Mouse (Mus musculus): ENCODE results near the gene Scgb2b21. TPM values are rescaled to one million over a fixed set of nuclear protein-coding genes. Genes with fewer than 3 reads are reported as not detected.
"Not testable (repeated sequence)": the region's sequence is repeated elsewhere in the genome, so short reads cannot be mapped to it uniquely, and the experiment has no call there.

Scgb2b21 gene
- not detected for total RNA-seq (2022)

- DNase-seq (ENCODE audit: low spot score in 2 of 2): no peak
Measured at GRCm38 (mm10) chr7:33520358-33520757, at the start of gene Scgb2b21. Scgb2b21 (minus strand) TSS chr7:33520458.

GRCm38 (mm10) chr7:33543420-33543819, 23.2 kb upstream of the Scgb2b21 start:
- not testable (repeated sequence) for DNase-seq (ENCODE audit: low spot score in 2 of 2)

Other genes with a start within 250 kb of the Scgb2b21 start
- not detected for gene Scgb2b19, start 240.1 kb downstream of the Scgb2b21 start, total RNA-seq (2022)
- not detected for gene Scgb1b19, start 233.2 kb downstream of the Scgb2b21 start, total RNA-seq (2022)
- not detected for gene Scgb2b20, start 154.1 kb downstream of the Scgb2b21 start, total RNA-seq (2022)
- gene Scgb1b20, start 147.2 kb downstream of the Scgb2b21 start, total RNA-seq (2022): not detected
- gene Scgb2b24, start 218.9 kb upstream of the Scgb2b21 start, total RNA-seq (2022): not detected
- not detected for gene Scgb1b24, start 223.3 kb upstream of the Scgb2b21 start, total RNA-seq (2022)

All from gastrocnemius, adult 8-10 months (tissue).